Mouse (Mus musculus) stomach, embryonic 16.5 days (tissue): ENCODE data around the gene Prdm5. TPM values are rescaled to one million over a fixed set of nuclear protein-coding genes. Genes with fewer than 3 reads are reported as not detected.

Source experiments
- ATAC-seq: fragments of 200-750 bp; cut with Nextera tagmentation; 2 replicates; pipeline ENCODE4 v1.8.0; 2017; ENCODE audit warnings: moderate number of reproducible peaks, moderate TSS enrichment; ENCODE audit not compliant: insufficient read depth, low FRiP score
- H3K27ac ChIP-seq: fragments of 300-500 bp; sonication (generic); 2 replicates; pipeline ENCODE4 v1.5.1; 2014; ENCODE audit warnings: low read length
- H3K27me3 ChIP-seq: fragments of 300-500 bp; sonication (generic); 2 replicates; pipeline ENCODE4 v1.6.1; 2014; ENCODE audit warnings: low read length, control low read depth, mixed read lengths; ENCODE audit not compliant: control insufficient read depth, insufficient read depth
- H3K36me3 ChIP-seq: fragments of 300-500 bp; sonication (generic); 2 replicates; pipeline ENCODE4 v1.6.1; 2014; ENCODE audit warnings: low read length; ENCODE audit not compliant: control insufficient read depth, insufficient read depth
- H3K4me1 ChIP-seq: fragments of 300-500 bp; sonication (generic); 2 replicates; pipeline ENCODE4 v1.6.1; 2014; ENCODE audit warnings: low read length, control low read depth, mixed read lengths; ENCODE audit not compliant: control insufficient read depth, insufficient read depth
- H3K4me2 ChIP-seq: fragments of 300-500 bp; sonication (generic); 2 replicates; pipeline ENCODE4 v1.6.1; 2014; ENCODE audit warnings: low read depth, low read length, mixed read lengths
- H3K4me3 ChIP-seq: fragments of 300-500 bp; sonication (generic); replicated peaks from 2 replicates; pipeline ENCODE4 v1.5.1; 2014; ENCODE audit warnings: mild to moderate bottlenecking, low read length
- H3K9ac ChIP-seq: fragments of 300-500 bp; sonication (generic); 2 replicates; pipeline ENCODE4 v1.6.1; 2014; ENCODE audit warnings: low read length
- H3K9me3 ChIP-seq: fragments of 300-500 bp; sonication (generic); replicated peaks from 2 replicates; pipeline ENCODE4 v1.6.1; 2016; ENCODE audit warnings: low read length, control low read depth; ENCODE audit not compliant: control insufficient read depth
- WGBS: fragments of 180-500 bp; shearing (Covaris S2); extraction: QIAGEN DNeasy Blood & Tissue Kit; methylation state at CpG from one replicate; pipeline ENCODE4 v1.1.7; 2014; 5-methylcytosine and 5-hydroxymethylcytosine counted together
- polyA plus RNA-seq: library from polyadenylated mRNA; unstranded; fragments of >200 nt; fragmentation: Nextera tagmentation; extraction: Ambion mirVana; gene quantifications from 2 replicates; pipeline ENCODE4 v1.2.1, GENCODE M21; 2015

Gene Prdm5
- polyA plus RNA-seq, 1 experiment from 2014 or later, result 20.5 TPM

DNA sequence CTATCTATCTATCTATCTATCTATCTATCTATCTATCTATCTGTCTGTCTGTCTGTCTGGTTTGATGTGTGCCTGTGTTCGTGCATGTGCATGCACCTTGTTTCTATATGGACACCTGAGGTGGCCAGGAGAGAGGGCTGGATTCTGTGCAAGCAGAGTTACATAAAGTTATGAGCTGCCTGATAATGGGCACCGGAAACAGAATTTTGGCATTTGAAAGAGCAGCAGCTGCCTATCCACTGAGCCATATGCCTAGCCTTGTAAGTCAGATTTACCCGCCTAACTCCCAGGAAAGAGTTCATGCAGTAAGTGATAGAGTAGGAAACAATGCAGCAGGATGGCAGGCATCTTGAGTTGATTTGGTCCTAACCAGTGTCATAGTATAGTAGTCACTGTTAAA is 71.4 kb downstream of the Prdm5 start:
- Histone ChIP-seq H3K4me2 (no peak overlapping the region), H3K9ac (no peak overlapping the region), H3K27me3 (no peaks in the 10 kb centered on the region), H3K36me3 (no peaks in the 10 kb centered on the region), H3K4me3 (no peak overlapping the region), H3K9me3 (no peaks in the 10 kb centered on the region), H3K27ac (no peak overlapping the region), H3K4me1 (peaks cover 5% of the 10 kb centered on the region; the same call in 1 of the 2 replicates)
- no peak for ATAC-seq
- WGBS, result 89% methylated on average over 3 of the region's 3 CpGs

DNA sequence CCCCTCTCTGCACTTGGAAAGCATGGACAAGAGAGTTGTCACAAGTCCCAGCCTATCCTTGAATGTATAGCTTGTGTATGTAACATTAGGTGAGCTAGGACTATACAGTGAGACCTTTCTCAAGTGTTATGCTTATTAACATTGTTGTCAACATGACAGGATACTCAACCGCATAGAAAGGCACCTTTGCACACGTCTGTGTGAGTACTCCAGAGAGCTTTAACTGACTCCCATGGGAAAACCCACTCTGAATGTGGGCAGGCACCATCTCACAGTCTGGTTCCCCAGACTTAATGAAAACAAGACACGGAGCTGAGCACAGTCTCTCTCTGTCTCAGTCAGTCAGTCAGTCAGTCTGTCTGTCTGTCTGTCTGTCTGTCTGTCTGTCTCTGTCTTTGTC is 75.2 kb downstream of the Prdm5 start:
- WGBS, result 68% methylated on average over 3 of the region's 3 CpGs
- H3K27me3 ChIP-seq, result no peaks in the 10 kb centered on the region
- peaks cover 2% of the 10 kb centered on the region; the same call in 1 of the 2 replicates for H3K4me1 ChIP-seq

DNA sequence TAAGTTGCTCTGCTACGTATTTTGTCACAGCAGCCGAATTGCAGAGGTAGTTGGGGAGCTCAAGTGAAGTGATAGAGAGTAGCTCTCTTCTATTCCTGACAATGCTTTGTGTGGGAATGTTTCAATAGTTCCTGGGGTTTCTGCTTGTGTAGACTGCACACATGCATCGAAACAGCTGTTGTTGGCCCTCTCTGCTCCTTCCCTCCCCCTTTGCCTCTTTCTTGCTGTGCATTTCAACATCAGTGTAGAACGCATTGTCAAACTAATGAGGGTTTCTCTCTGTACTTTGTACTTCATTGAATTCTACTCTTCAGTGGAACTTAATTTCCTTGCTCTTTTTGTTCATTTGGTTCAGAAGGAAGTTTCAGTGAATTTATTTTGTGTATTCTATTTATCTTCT is 75.8 kb downstream of the Prdm5 start:
- ATAC-seq, result no peak
- Histone ChIP-seq H3K4me1 (no peaks in the 10 kb centered on the region), H3K9ac (no peak overlapping the region), H3K36me3 (no peaks in the 10 kb centered on the region), H3K4me2 (no peak overlapping the region), H3K27ac (no peak overlapping the region), H3K27me3 (no peaks in the 10 kb centered on the region), H3K4me3 (no peak overlapping the region), H3K9me3 (no peaks in the 10 kb centered on the region)
- 78% methylated on average over 4 of the region's 4 CpGs for WGBS

More for the DNA sequence above, 75.2 kb downstream of the Prdm5 start:
- no peak for ATAC-seq
- no peaks in the 10 kb centered on the region for H3K36me3 ChIP-seq
- no peaks in the 10 kb centered on the region for H3K9me3 ChIP-seq
- no peak overlapping the region for H3K4me2 ChIP-seq
- H3K4me3 ChIP-seq, result no peak overlapping the region
- H3K27ac ChIP-seq, result no peak overlapping the region
- H3K9ac ChIP-seq, result no peak overlapping the region

DNA sequence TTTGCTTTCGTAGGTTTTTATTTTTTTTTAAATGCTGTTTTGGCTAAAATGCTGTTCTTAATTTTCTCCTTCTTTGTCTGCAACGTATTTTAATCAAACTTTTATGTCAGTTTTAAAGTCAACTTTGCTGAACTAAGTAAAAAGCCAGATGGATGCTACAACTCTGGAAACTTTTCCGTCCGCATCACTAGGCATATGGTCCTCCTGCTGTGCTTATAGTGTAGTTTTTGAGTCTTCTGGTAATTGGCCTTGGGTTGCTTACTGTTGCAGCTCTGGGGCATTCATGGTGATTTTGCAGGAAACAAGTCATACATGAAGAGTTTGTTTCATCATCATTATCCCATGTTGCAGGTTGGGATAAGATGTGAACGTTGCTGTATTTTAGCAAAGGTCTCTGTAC is 81.8 kb downstream of the Prdm5 start:
- Histone ChIP-seq H3K9me3 (no peaks in the 10 kb centered on the region), H3K4me2 (no peak overlapping the region), H3K4me3 (no peak overlapping the region), H3K9ac (no peak overlapping the region), H3K27me3 (no peaks in the 10 kb centered on the region), H3K36me3 (no peaks in the 10 kb centered on the region), H3K4me1 (no peaks in the 10 kb centered on the region), H3K27ac (no peak overlapping the region)
- ATAC-seq, result no peak
- WGBS, result 87% methylated on average over 5 of the region's 5 CpGs

DNA sequence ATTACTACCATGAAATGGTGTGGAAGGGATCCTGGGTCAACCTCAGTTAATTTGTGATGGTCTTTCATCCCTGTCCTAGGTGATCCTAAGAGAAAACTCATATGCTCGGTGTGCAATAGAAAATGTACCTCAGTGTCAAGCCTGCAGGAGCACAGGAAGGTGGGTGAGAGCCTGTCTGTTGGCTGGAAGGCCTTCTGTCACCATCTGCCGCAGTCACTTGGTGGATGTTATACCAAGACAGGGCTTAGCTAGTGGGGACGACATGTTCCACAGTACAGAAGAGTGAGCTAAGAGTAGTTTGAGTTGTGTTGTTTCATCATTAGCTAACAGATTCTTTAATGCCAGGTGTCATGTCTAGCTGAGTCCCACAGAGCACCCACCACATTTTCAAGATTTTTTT is 84.0 kb downstream of the Prdm5 start:
- Histone ChIP-seq H3K36me3 (no peaks in the 10 kb centered on the region), H3K9ac (no peak overlapping the region), H3K27ac (no peak overlapping the region), H3K27me3 (no peaks in the 10 kb centered on the region), H3K4me1 (no peaks in the 10 kb centered on the region), H3K9me3 (no peaks in the 10 kb centered on the region), H3K4me2 (no peak overlapping the region), H3K4me3 (no peak overlapping the region)
- 91% methylated on average over 3 of the region's 3 CpGs for WGBS
- ATAC-seq, result no peak

DNA sequence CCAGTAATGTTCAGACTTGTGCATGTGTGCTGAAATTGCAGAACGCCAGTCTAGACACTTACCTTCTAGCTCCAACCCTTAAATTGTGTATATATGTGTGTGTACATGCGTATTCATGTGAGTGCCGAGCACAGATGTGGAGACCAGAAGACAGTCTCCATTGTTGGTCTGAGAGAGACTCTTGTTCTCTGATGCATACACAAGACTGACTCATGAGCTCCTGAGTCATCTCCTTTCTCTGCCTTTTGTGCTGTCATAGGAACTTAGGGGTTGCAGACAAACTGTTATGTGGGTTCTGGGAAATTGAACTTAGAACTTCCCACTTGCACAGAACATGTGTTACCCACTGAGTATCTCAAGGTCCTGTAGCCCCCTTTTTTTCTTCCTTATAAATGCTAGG is 85.4 kb downstream of the Prdm5 start:
- ATAC-seq, result no peak
- 95% methylated on average over 3 of the region's 3 CpGs for WGBS
- no peaks in the 10 kb centered on the region for H3K9me3 ChIP-seq
- no peak overlapping the region for H3K9ac ChIP-seq
- no peaks in the 10 kb centered on the region for H3K36me3 ChIP-seq
- no peaks in the 10 kb centered on the region for H3K27me3 ChIP-seq
- no peak overlapping the region for H3K27ac ChIP-seq
- H3K4me2 ChIP-seq, result no peak overlapping the region
- no peak overlapping the region for H3K4me3 ChIP-seq
- no peaks in the 10 kb centered on the region for H3K4me1 ChIP-seq

DNA sequence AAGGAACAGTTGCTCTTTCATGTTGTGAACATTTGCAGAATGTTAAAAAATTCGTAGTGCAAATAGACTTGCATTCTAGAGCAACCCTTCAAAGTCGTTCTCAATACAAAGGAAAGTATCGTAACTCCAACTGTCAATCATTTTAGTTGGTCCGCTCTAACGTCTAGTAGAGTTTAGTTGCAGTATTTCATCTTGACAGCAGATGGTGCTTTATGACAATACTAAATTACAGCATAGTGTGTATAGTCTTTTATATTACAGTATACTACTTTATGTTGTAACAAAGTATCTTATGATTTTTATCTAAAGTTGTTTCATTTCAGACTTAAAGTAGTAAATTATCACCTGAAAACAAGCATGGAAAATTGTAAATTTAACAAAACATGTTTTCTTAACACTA is 86.1 kb downstream of the Prdm5 start:
- H3K27ac ChIP-seq, result no peak overlapping the region
- no peaks in the 10 kb centered on the region for H3K4me1 ChIP-seq
- no peaks in the 10 kb centered on the region for H3K27me3 ChIP-seq
- H3K9ac ChIP-seq, result no peak overlapping the region
- ATAC-seq, result no peak
- H3K4me3 ChIP-seq, result no peak overlapping the region
- no peaks in the 10 kb centered on the region for H3K9me3 ChIP-seq
- no peaks in the 10 kb centered on the region for H3K36me3 ChIP-seq
- WGBS, result 78% methylated on average over 5 of the region's 5 CpGs
- no peak overlapping the region for H3K4me2 ChIP-seq

DNA sequence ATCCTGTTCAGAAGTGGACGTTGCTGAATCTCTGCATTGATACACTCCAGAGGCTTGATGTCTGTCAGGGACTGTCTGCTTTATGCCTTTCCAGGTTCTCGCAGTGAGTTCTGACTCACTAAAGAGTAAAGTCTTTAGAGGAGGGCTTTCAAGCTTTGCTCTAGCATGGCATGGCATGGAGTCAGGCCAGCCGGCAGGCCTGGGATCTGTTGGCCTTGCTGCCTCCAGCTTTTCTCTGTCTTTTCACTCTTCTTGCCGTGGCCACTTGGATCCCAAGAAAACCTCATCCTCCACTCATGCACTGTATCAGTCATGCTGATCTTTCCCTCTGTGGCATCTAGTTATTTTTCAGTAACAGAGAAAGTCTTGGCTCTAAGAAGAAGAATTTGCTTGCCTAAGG is 87.1 kb downstream of the Prdm5 start:
- H3K36me3 ChIP-seq, result no peaks in the 10 kb centered on the region
- no peaks in the 10 kb centered on the region for H3K9me3 ChIP-seq
- no peak overlapping the region for H3K9ac ChIP-seq
- H3K4me3 ChIP-seq, result no peak overlapping the region
- no peaks in the 10 kb centered on the region for H3K4me1 ChIP-seq
- ATAC-seq, result no peak
- no peaks in the 10 kb centered on the region for H3K27me3 ChIP-seq
- 88% methylated on average over 4 of the region's 4 CpGs for WGBS
- no peak overlapping the region for H3K4me2 ChIP-seq
- H3K27ac ChIP-seq, result no peak overlapping the region

DNA sequence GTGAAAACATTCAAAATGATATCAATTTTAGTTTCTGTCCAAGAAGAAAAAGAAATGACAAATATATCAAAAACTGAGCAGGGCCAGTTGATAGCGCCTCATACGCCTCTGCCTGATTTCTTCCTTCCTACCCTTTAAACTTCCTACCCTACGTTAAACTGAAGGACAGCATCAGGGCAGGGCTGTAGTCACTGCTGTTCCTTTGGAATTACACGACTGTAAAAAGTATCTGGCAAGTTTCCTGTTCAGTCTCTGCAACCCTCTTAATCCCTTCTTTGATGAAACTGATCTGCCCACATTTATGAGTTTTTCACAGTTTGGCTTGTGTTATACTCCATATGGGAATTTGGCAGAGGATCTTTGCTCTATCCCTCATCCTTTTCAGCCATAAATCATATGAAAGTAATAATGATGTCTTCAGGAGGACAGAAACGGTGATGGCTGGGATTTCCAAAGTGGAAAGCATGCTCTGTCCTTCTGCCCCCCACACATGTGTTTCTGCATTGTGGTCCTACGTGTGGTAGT is 93.0 kb downstream of the Prdm5 start:
- no peak for ATAC-seq
- no peaks in the 10 kb centered on the region for H3K36me3 ChIP-seq
- no peaks in the 10 kb centered on the region for H3K9me3 ChIP-seq
- no peaks in the 10 kb centered on the region for H3K27me3 ChIP-seq
- 53% methylated on average over 6 of the region's 6 CpGs for WGBS
- no peak overlapping the region for H3K27ac ChIP-seq
- no peak overlapping the region for H3K9ac ChIP-seq
- no peak overlapping the region for H3K4me2 ChIP-seq
- H3K4me1 ChIP-seq, result no peaks in the 10 kb centered on the region
- H3K4me3 ChIP-seq, result no peak overlapping the region

DNA sequence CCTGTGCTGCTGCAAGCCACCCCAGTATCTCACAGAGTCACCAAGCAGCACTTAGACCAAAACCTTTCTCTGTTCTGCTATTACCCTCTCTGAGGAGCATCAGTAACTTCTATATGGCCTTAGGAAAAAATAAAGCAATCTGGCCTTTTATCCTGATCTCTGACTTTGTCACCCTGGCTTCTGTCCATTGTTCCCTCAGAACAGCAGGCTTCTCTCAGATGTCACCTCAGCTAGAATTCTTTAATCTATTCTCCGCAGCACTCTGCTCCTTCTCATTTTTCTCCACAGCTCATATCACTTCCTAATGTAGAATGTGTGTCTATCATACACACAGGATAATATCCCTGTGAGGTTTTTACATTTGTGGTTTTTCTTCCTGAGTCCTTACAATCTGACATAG is 99.5 kb downstream of the Prdm5 start:
- WGBS, result 89% methylated on average over 1 of the region's 1 CpGs
- ATAC-seq, result no peak
- no peak overlapping the region for H3K9ac ChIP-seq
- H3K9me3 ChIP-seq, result no peaks in the 10 kb centered on the region
- H3K27me3 ChIP-seq, result no peaks in the 10 kb centered on the region
- H3K36me3 ChIP-seq, result no peaks in the 10 kb centered on the region
- no peak overlapping the region for H3K4me3 ChIP-seq
- no peaks in the 10 kb centered on the region for H3K4me1 ChIP-seq
- no peak overlapping the region for H3K4me2 ChIP-seq
- H3K27ac ChIP-seq, result no peak overlapping the region
